Mouse (Mus musculus) gastrocnemius, postnatal 10 days (tissue): ENCODE data around the gene Gm21974. TPM values are rescaled to one million over a fixed set of nuclear protein-coding genes. Genes with fewer than 3 reads are reported as not detected.
"Not testable (repeated sequence)": the region's sequence is repeated elsewhere in the genome, so short reads cannot be mapped to it uniquely, and the experiment has no call there.

Experiments
- DNase-seq: peaks from one replicate; pipeline ENCODE4 v3.0.0; 2021; ENCODE audit warnings: mixed read lengths
- long read RNA-seq, 2 experiments: library from polyadenylated mRNA; stranded (forward); transcript quantifications; one replicate each; pipeline ENCODE4 v2.0.0; 2021
- total RNA-seq, 2 experiments: library from RNA; stranded (reverse); gene quantifications; 2 replicates each; pipeline ENCODE4 v1.2.3; 2021

The Gm21974 gene
- not detected for total RNA-seq
- long read RNA-seq, experiment 1, partial matches to known transcripts: 0 of 3 reads
- long read RNA-seq, experiment 1, other reads (novel, unspliced or antisense): 3 of 3 reads
- long read RNA-seq, experiment 2, partial matches to known transcripts: 0 of 1 reads
- long read RNA-seq, experiment 2, other reads (novel, unspliced or antisense): 1 of 1 reads

DNA sequence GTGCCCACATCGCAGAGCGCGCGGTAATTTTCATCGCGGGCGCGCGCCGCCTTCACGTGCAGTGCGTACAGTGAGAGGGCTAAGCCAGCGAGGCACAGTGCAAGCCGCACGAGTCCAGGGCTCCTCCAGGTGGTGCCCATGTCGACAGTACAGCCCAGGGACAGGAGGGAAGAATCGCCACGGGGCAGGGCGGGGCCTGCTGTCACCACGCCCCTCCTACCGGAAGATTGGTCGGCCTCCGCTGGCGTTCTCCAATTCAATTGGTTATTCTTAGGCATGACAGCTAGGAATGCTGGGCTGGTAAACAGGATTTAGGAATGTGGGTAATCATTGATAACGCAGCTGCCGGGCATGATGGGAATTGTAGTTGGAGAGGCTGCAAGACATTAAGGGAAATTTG is at the start of gene Gm21974, which contains the start of gene Vkorc1:
Gene Gm21974 (minus strand): TSS at position 13 of the 400 bp plus-strand sequence.
Gene Vkorc1 (minus strand): TSS at position 176 of the 400 bp plus-strand sequence.
- DNase-seq: peak; percentile 93

DNA sequence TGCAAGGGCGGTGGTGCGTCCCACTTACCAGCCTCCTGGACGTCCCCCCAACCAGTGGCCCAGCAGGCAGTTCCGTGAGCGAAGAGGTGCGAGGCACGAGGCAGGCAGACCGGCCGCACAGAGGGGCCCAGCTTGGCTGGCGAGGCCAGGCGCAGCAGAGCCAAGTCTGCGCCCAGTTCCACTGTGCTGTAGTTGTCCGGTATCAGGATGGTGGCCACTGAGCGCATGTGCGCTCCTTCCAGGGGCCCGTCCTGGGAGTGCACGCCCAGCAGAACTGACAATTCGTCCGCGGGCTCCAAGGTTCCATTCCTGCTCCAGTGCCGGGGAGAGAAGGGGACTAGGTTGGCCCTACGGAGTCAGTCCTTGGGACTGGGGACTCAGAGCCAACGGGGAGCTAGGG is 49.4 kb upstream of the Gm21974 start:
- DNase-seq: no peak

DNA sequence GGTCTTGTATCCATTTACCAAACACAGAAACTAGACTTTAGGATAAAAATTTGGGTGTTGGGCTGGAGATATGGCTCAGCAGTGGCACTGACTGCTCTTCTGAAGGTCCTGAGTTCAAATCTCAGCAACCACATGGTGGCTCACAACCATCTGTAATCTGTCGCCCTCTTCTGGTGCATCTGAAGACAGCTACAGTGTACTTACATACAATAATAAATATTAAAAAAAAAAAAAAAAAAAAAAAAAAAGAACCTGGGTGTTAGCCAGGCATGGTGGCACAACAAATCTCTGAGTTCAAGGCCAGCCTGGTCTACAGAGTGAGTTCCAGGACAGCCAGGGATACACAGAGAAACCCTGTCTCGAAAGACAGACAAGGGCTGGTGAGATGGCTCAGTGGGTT is 46.8 kb upstream of the Gm21974 start:
- DNase-seq: not testable (repeated sequence)

- no peak for DNase-seq
Measured at GRCm38 (mm10) chr7:127936216-127936884, 41.1 kb upstream of the Gm21974 start.

DNA sequence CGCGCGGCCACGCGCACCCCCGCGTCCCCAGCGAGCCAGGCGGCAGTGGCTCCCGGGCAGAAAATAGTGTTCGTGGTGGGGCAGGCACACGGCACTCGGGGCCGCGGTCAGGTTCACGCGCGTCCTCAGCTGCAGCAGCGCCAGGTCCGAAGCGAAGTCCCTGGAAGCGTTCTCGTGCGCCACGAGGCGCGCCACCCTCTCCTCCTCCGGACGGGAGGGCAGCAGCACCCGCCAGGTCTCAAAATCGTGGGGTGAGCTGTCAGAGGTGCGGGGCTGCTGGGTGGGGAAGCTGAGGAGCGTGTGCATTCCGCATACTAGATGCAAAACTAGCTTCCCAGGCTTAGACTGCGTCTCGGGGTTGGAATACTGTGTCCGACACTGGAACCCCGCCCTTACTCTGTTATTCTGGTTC is 40.5 kb upstream of the Gm21974 start:
- DNase-seq: no peak

DNA sequence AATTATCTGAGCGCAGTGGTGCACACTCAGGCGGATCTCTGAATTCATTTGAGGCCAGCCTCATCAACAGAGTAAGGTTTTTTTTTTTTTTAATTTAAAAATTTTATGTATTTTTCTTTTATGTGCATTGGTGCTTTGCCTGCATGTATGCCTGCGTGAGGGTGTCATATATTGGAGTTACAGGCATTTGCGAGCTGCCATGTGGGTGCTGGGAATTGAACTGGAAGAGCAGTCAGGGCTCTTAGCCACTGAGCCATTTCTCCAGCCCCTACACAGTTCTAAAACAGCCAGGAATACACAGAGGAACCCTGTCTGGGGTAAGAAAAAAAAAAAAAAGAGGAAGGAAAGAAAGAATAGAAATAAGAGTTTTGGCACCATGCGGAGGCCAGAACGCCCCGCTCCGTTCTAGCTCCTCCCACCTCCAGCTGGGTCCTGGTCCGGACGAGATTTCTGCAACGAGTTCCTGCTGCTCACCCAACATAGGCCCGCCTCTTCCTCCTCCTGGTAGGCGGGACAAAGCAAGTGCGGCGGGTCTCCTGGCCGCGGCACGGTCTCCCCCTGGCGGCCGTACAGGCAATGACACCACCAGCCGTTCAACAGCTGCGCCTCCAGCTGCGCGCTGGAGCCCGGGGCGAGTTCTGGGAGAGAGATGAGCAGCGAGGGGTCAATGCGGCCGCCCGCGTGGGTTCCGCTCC is 39.9 kb upstream of the Gm21974 start:
- peak; percentile 96 for DNase-seq

DNA sequence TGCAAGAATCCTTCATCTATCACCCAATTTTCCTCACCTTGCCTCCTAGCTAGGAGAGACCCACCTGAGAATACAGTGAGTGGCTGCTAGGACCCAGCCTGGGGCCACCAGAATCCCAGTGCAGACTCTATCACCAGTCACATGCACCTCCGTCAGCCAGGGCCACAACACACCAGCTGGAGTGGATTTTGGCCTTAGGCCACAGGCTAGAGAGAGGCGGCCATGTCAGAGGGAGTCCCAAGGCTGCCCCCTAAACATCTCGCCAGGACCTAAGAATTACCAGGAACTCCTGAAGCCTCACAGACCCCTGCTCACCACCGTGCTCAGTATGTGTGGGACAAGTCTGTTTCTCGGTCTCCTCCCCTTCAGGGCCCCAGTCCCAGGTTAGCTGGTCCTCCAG is 38.8 kb upstream of the Gm21974 start:
- DNase-seq: no peak

GRCm38 (mm10) chr7:127932273-127933031 is 37.2 kb upstream of the Gm21974 start:
- DNase-seq: no peak

DNA sequence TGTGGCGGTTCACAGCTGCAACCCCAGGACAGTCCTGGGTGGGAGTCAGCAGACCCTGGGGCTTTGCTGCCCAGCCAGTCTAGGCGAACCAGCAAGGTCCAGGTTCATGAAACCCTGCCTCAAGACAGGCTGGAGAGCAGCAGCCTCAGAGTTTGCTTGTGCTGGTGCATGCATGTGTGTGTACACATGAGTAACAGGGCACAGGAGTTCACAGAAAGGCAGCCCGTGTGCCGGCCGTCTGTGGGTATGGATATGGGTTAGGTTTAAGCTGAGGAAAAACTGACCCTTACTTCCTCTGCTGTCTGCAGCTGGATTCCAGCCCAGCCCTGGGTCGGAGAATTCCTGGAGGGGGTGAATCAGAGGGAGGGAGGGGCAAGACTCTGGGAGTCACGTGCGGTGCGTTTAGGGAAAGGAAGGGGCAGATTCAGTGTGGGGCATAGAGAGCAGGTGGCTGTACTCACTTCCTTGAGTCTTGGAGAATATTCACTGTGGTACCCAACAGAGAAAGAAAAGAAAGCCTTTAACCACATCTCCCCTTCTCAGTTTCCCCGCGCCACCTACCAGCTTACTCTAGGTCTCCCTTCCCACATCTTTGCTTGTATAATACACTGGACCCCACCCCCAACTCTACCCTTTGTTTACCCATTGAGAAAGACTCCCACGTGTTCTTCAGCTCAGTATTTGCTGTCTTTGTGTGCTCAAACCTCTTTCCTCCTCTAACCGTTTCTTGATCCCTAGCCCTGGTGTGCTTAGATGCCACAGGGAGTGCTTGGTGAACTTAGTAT is 36.3 kb upstream of the Gm21974 start:
- DNase-seq: no peak

- DNase-seq: no peak
Measured at GRCm38 (mm10) chr7:127930636-127931035, 35.4 kb upstream of the Gm21974 start.

DNA sequence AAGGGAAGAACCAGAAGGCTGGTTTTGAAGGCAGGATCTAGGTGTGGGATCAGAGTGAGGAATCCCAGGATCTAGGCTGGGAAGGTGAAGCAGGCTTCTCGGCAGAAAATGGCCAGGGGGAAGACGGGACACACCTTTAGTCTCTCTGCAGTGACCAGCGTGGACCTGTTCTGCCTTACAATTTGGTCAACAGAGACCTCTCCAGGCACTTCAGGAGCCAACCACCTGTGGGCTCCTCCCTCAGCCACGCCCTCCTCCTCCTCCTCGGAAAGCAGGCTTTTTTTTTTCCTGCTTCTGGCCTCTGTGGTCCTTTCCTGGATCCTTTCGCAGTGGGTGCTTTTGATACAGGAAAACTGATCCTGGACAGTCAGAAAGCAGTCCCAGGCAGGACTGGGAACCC is 34.7 kb upstream of the Gm21974 start, which contains the start of gene Prss8:
Gene Prss8 (minus strand): TSS at position 182 of the 400 bp plus-strand sequence.
- no peak for DNase-seq

DNA sequence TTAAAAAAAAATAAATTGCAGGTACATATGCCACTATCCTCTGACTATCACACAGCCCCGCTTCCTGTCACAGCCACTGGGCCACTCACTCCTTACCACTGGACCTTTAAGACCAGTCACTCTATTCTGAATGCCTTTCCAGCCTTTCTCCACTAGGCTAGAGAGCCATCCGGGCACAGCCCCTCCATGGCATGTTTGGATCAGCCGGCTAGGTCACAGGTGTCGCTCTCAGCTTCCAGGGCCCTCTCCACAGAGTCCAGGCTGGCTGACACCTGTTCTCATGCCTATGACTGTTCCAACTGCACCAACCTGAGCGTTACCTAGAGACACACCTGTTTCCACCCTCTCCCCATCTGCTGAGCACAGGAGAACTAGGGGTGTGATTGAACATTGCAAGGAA is 33.3 kb upstream of the Gm21974 start:
- no peak for DNase-seq

DNA sequence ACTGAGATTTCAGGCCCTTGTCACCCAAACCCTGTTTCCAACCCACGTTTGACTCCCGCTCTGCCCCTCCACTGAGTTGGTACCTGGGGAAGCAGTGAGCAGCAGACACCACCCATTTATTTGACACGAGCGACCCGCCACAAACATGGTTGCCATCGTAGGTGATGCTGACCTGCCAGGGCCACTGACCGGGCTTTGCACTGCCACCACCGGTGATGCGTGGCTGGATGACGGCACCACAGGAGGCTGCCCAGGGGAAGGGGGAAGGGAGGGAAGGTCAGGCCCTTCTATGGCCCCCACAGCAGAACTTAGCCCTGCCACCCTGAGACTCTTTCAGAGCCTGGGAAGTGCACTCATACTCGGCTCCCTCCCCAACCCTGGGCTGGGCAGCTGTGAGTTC is 32.5 kb upstream of the Gm21974 start:
- DNase-seq: no peak

- no peak for DNase-seq
Measured at GRCm38 (mm10) chr7:127926846-127927245, 31.6 kb upstream of the Gm21974 start.

GRCm38 (mm10) chr7:127926066-127926465 is 30.8 kb upstream of the Gm21974 start:
- DNase-seq: no peak

DNA sequence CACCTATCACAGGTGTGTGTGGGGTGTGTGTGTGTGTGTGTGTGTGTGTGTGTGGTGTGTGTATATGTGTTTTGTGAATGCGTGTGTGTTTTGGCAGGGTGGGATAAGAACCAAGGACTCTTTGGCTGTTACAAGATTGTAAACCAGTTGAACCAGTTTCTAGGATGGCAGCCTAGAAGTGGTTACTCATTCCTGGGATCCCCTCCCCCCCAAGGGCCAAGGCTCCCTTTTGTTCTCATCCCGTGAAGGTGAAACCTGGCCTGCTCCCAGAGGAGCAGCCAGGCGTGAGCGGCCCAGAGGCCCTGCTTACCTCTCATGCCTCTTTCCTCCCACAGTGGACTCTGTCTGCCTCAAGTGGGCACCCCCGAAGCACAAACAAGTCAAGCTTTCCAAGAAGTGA is 30.0 kb upstream of the Gm21974 start:
- DNase-seq: no peak

- no peak for DNase-seq
Measured at GRCm38 (mm10) chr7:127923714-127924113, 28.5 kb upstream of the Gm21974 start.

- DNase-seq: no peak
Measured at GRCm38 (mm10) chr7:127922451-127923275, 27.4 kb upstream of the Gm21974 start.

GRCm38 (mm10) chr7:127921516-127921915 is 26.3 kb upstream of the Gm21974 start:
- DNase-seq: no peak

GRCm38 (mm10) chr7:127919290-127919689 is 24.0 kb upstream of the Gm21974 start:
- DNase-seq: no peak

DNA sequence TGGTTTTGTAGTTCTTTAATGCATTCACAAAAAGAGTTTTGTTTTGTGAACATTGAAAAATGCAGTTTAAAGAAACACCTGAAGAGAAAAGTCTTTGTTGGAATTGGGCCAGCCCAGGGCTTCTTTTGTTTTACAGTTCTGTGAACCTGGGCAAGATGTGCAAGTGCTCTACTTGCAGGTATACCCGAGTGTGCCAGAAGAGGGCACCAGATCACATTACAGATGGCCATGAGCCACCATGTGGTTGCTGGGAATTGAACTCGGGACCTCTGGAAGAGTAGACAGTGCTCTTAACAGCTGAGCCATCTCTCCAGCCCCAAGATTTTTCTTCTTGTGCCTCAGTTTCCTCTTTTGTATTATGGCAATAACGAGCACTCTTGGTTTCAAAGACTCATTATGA is 22.9 kb upstream of the Gm21974 start:
- DNase-seq: no peak
